Mouse (Mus musculus): ENCODE results near the gene Cdh9.

DNA sequence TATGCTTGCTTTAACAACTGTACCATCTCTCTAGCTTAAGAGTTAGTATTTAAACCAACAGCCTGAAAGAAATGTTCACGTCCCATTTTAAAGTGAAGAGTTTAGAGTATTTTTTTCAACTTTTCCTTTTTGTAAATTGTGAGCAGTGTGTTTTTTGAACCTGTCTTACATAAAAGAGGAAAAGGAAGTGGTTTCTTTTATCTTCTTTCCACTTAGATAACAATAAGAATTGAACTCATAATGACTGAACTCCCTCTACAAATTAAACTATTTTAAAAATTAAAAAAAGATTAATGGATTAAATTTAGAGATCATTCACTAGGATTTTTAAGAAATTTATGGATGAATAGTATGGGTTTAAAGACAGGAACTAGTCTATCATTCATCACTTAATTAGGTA, 168.1 kb downstream of the Cdh9 start:
- TF ChIP-seq POLR2AphosphoS5 (IDR thresholded peaks at IDR 0.05; ENCODE audit: borderline replicate concordance, low read depth, low read length), result no peak
- peak; percentile 87 for TF ChIP-seq GATA1 (IDR thresholded peaks at IDR 0.05; ENCODE audit: low read depth, low read length)
- TF ChIP-seq MAX (IDR thresholded peaks at IDR 0.05; ENCODE audit: low read length), result no peak
- no peak for TF ChIP-seq NELFE (IDR thresholded peaks at IDR 0.05; ENCODE audit: low read depth, low read length)
- TF ChIP-seq POLR2A (IDR thresholded peaks at IDR 0.05; ENCODE audit: control insufficient read depth in 1 of 2, insufficient read depth in 1 of 2, low read depth in 1 of 2, low read length in 2 of 2, poor library complexity in 1 of 2), result no peak

Measured in MEL (cell line).